Mouse (Mus musculus): ENCODE results near the gene Sec23ip. TPM values are rescaled to one million over a fixed set of nuclear protein-coding genes. Genes with fewer than 3 reads are reported as not detected.

Gene Sec23ip
- polyA plus RNA-seq, 1 experiment from 2014 or later, result 11.3 TPM

DNA sequence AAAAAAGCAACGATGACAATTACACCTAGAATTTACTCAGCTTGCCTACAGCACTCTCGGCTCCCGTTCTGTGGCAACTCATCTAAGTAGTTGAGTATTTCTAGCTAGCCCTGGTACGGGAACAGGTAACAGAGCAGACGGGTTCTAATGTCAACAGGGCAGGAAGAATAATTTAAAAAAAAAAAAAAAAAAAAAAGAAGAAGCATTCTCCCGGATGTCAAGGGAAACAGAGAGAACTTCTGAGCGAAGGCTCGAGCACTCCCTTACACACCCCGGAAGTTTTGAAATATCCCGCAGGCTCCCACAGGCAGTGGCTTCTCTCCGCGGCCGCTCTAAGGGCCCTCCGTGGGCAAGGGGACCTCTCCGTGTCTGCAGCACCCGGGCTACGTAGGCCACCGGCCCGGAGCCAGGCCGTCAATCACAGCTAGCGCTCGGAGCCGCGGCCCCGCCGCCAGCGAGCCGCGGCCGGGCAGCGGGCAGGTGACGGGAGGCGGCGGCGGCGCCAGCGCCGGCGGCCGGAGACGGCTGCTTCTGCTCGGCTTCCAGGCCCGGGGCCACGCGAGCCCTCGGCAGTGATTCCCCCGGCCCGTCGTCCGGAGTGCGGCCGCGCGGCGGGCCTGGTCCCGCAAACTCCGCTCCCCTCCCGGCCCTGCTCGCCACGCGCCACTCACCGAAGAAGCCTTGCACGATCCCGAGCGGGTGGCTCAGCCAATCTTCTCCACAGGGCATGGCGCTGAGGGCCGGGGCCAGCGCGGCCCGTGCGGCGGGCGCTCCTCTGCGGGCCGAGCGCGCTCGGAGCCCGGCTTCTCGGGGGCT is 5.1 kb upstream of the Sec23ip start:
- ATAC-seq (peak; percentile 42), DNase-seq (peak; percentile 73)
- peaks cover 36% of the 10 kb centered on the region for H3K4me1 ChIP-seq (ENCODE audit: insufficient read depth)
- peak overlapping the region; percentile 89 for H3K4me2 ChIP-seq (ENCODE audit: low read depth, low read length)
- H3K9me3 ChIP-seq (ENCODE audit: low read length), result no peaks in the 10 kb centered on the region
- H3K9ac ChIP-seq (replicated peaks), result peak overlapping the region; percentile 95
- H3K27ac ChIP-seq (ENCODE audit: low read depth), result peak overlapping the region; percentile 96
- H3K4me3 ChIP-seq (ENCODE audit: low read depth, low read length), result peak overlapping the region; percentile 97
- no peaks in the 10 kb centered on the region; the same call in 1 of the 2 replicates for H3K36me3 ChIP-seq (replicated peaks; ENCODE audit: insufficient read depth, low read length)
- TF ChIP-seq CTCF (IDR thresholded peaks at IDR 0.05; ENCODE audit: low read depth), result no peak
- no peak for TF ChIP-seq EP300 (IDR thresholded peaks at IDR 0.05; ENCODE audit: low read depth)
- WGBS (ENCODE audit: insufficient replicate concordance), result under 1% methylated on average over 48 of the region's 80 CpGs
- H3K27me3 ChIP-seq (ENCODE audit: insufficient read depth, low read length), result no peaks in the 10 kb centered on the region

DNA sequence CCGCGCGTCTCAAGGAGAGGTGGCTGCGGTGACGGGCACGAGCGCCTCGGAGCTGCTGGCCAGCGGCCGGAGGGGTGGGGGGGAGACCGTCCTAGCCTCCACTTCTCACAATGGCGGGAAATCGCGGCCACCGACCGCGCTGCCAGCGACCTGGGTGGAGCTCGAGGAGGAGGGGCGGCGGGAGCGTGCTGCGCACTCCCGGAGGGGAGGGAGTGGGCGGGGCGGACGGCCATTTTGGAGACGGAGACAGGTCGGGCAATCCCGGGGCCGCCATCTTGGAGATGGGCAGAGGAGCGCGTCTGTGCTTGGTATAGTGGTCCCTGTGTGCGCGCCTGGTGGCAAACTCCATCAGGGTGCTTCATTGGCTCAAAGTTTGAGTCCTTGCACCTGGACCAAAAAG is 4.4 kb upstream of the Sec23ip start, which contains the start of gene Mcmbp:
Mcmbp (minus strand) TSS at position 162 of the 400 bp plus-strand sequence.
- DNase-seq (peak; percentile 99), ATAC-seq (peak; percentile 76)
- Histone ChIP-seq H3K4me2 (ENCODE audit: low read depth, low read length) (peak within 1 kb of the TSS; percentile 89), H3K4me3 (ENCODE audit: low read depth, low read length) (peak within 1 kb of the TSS; percentile 97), H3K9ac (replicated peaks) (peak within 1 kb of the TSS; percentile 95), H3K27ac (ENCODE audit: low read depth) (peak within 1 kb of the TSS; percentile 96), H3K27me3 (ENCODE audit: insufficient read depth, low read length) (no peaks in the 10 kb centered on the region), H3K36me3 (replicated peaks; ENCODE audit: insufficient read depth, low read length) (no peaks in the 10 kb centered on the region), H3K9me3 (ENCODE audit: low read length) (no peaks in the 10 kb centered on the region), H3K4me1 (ENCODE audit: insufficient read depth) (peaks cover 36% of the 10 kb centered on the region)
- WGBS (ENCODE audit: insufficient replicate concordance), result under 1% methylated on average over 31 of the region's 35 CpGs
- TF ChIP-seq EP300 (IDR thresholded peaks at IDR 0.05; ENCODE audit: low read depth) (peak; percentile 60; the same call in 1 of the 2 replicates), CTCF (IDR thresholded peaks at IDR 0.05; ENCODE audit: low read depth) (no peak)

DNA sequence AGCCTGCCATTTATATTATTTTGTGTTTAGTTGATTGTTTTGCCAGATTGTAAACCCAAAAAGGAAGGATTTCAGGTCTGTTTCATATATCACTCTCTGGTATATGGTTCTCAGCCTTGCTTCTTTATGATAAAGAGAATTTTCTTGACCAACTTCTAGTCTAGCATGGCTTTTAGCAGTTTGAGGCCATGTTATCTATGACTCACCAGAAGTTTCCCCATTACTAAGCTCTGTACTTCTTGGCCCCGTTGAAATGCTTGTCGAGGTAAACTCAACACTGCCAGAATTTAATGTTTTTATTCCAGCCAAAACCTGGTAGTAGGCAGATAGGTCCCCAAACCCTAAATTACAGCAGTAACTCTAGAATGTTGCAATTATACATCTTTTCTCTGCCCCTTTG is 845 bp upstream of the Sec23ip start:
- TF ChIP-seq CTCF (IDR thresholded peaks at IDR 0.05; ENCODE audit: low read depth), result no peak
- no peak for TF ChIP-seq EP300 (IDR thresholded peaks at IDR 0.05; ENCODE audit: low read depth)
- ATAC-seq (no peak), DNase-seq (no peak)
- H3K27ac ChIP-seq (ENCODE audit: low read depth), result no peak overlapping the region
- peak overlapping the region; percentile 92 for H3K4me2 ChIP-seq (ENCODE audit: low read depth, low read length)
- H3K4me1 ChIP-seq (ENCODE audit: insufficient read depth), result peaks cover 44% of the 10 kb centered on the region
- H3K27me3 ChIP-seq (ENCODE audit: insufficient read depth, low read length), result no peaks in the 10 kb centered on the region
- H3K9ac ChIP-seq (replicated peaks), result no peak overlapping the region
- no peak overlapping the region for H3K4me3 ChIP-seq (ENCODE audit: low read depth, low read length)
- 0 out of 2 replicates have a peak, but pooled peaks cover 5% of the 10 kb centered on the region for H3K36me3 ChIP-seq (replicated peaks; ENCODE audit: insufficient read depth, low read length)
- H3K9me3 ChIP-seq (ENCODE audit: low read length), result no peaks in the 10 kb centered on the region
- WGBS (ENCODE audit: insufficient replicate concordance), result 40% methylated on average over 2 of the region's 2 CpGs

DNA sequence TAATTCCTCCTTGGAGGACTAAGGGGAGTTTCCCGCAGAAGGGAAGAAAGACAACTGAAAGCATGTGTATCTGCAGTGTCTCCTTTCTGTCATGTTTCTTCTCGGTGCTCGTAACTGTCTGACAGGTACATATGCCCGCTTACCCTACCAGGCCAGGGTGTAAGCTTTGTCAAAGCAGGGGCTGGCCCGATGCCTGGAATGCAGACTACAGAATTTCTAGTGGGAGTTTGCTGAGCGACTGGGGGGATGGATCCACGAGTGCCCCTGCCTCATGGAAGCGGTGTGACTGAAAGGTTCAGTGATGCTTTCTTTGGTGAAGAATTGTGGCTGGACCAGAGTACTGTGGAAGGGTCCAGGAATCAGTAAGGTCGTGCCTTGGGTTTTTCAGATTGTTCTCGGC is 1.4 kb downstream of the Sec23ip start:
- Histone ChIP-seq H3K36me3 (replicated peaks; ENCODE audit: insufficient read depth, low read length) (peaks cover 16% of the 10 kb centered on the region), H3K27ac (ENCODE audit: low read depth) (peak overlapping the region; percentile 97; the same call in 1 of the 2 replicates), H3K27me3 (ENCODE audit: insufficient read depth, low read length) (no peaks in the 10 kb centered on the region), H3K4me2 (ENCODE audit: low read depth, low read length) (peak overlapping the region; percentile 92), H3K4me3 (ENCODE audit: low read depth, low read length) (peak overlapping the region; percentile 95), H3K9ac (replicated peaks) (peak overlapping the region; percentile 94), H3K9me3 (ENCODE audit: low read length) (no peaks in the 10 kb centered on the region), H3K4me1 (ENCODE audit: insufficient read depth) (peaks cover 42% of the 10 kb centered on the region)
- TF ChIP-seq EP300 (IDR thresholded peaks at IDR 0.05; ENCODE audit: low read depth), result no peak
- ATAC-seq (no peak), DNase-seq (no peak)
- 78% methylated on average over 10 of the region's 10 CpGs for WGBS (ENCODE audit: insufficient replicate concordance)

DNA sequence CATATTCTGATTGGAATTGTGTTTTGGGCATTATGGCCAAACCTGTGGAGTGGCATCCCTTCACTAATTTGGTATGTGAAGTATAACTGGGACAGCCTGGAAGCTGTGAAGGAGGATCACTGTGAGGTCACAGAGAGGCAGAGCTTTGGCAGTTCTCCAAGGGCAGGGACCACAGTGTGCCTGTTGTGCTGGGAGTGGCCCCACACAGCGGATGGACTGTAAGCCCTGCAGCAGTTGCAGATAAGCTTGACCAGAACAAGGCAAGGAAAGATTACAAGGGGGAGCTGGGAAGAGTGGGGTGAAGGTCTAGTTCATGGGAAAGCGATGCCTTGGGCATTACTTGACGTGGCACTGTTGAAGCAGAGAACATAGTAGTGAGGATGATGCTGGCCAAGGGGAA is 4.0 kb downstream of the Sec23ip start:
- ATAC-seq, result peak; percentile 44
- no peaks in the 10 kb centered on the region for H3K27me3 ChIP-seq (ENCODE audit: insufficient read depth, low read length)
- peak overlapping the region; percentile 57 for H3K4me2 ChIP-seq (ENCODE audit: low read depth, low read length)
- TF ChIP-seq CTCF (IDR thresholded peaks at IDR 0.05; ENCODE audit: low read depth) (no peak), EP300 (IDR thresholded peaks at IDR 0.05; ENCODE audit: low read depth) (peak; percentile 81)
- no peaks in the 10 kb centered on the region for H3K9me3 ChIP-seq (ENCODE audit: low read length)
- peaks cover 42% of the 10 kb centered on the region for H3K4me1 ChIP-seq (ENCODE audit: insufficient read depth)
- no peak overlapping the region for H3K9ac ChIP-seq (replicated peaks)
- H3K27ac ChIP-seq (ENCODE audit: low read depth), result peak overlapping the region; percentile 42; the same call in 1 of the 2 replicates
- DNase-seq, result peak; percentile 87
- no peak overlapping the region for H3K4me3 ChIP-seq (ENCODE audit: low read depth, low read length)
- 30% methylated on average over 3 of the region's 3 CpGs for WGBS (ENCODE audit: insufficient replicate concordance)
- H3K36me3 ChIP-seq (replicated peaks; ENCODE audit: insufficient read depth, low read length), result peaks cover 40% of the 10 kb centered on the region

DNA sequence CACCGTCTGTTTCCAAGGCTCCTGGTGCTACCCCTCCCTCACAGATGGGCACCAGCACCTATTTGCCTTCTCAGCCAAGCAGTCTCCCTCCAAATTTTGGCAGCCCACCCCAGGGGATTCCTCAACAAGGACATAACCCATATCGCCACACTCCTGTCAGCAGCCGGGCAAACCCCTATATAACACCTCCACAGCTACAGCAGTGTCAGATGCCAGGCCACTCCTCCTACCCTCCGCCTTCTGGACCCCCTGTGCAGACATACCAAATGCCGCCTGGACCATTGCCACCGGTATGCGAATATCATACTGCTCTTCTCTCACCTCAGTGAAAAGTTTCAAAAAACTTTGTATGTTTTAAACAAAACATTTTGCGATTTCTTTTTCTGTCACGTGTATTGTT is 5.6 kb downstream of the Sec23ip start:
- 90% methylated on average over 9 of the region's 9 CpGs for WGBS (ENCODE audit: insufficient replicate concordance)
- H3K4me2 ChIP-seq (ENCODE audit: low read depth, low read length), result no peak overlapping the region
- ATAC-seq, result no peak
- H3K36me3 ChIP-seq (replicated peaks; ENCODE audit: insufficient read depth, low read length), result peaks cover 55% of the 10 kb centered on the region
- no peak for TF ChIP-seq CTCF (IDR thresholded peaks at IDR 0.05; ENCODE audit: low read depth)
- TF ChIP-seq EP300 (IDR thresholded peaks at IDR 0.05; ENCODE audit: low read depth), result no peak
- no peak overlapping the region for H3K27ac ChIP-seq (ENCODE audit: low read depth)
- no peak for DNase-seq
- H3K9me3 ChIP-seq (ENCODE audit: low read length), result no peaks in the 10 kb centered on the region
- no peaks in the 10 kb centered on the region for H3K27me3 ChIP-seq (ENCODE audit: insufficient read depth, low read length)
- H3K4me1 ChIP-seq (ENCODE audit: insufficient read depth), result peaks cover 36% of the 10 kb centered on the region
- no peak overlapping the region for H3K9ac ChIP-seq (replicated peaks)
- no peak overlapping the region for H3K4me3 ChIP-seq (ENCODE audit: low read depth, low read length)
